Mouse (Mus musculus) lung, adult 2 months (tissue): ENCODE data around the gene Cnst. TPM values are rescaled to one million over a fixed set of nuclear protein-coding genes. Genes with fewer than 3 reads are reported as not detected.

Experiments used
- DNase-seq: peaks from one replicate; pipeline ENCODE4 v3.0.0; 2022
- H3K4me1 ChIP-seq: fragments of 200-500 bp; 2 replicates; pipeline ENCODE4 v1.6.1; 2011; ENCODE audit warnings: low read length; ENCODE audit not compliant: control insufficient read depth, insufficient read depth
- H3K4me3 ChIP-seq: fragments of 200-500 bp; replicated peaks from 2 replicates; pipeline ENCODE3; 2011; ENCODE audit warnings: low read depth, mild to moderate bottlenecking, control low read depth, low read length; ENCODE audit errors: extremely low read depth
- CTCF ChIP-seq: fragments of 200-500 bp; IDR thresholded peaks from 2 replicates; pipeline ENCODE4 v1.5.1; 2011; ENCODE audit warnings: mild to moderate bottlenecking, low read length, control low read depth; ENCODE audit not compliant: insufficient read depth
- POLR2A ChIP-seq: fragments of 200-500 bp; IDR thresholded peaks from 2 replicates; pipeline ENCODE4 v1.6.1; 2011; ENCODE audit warnings: low read depth, mild to moderate bottlenecking, control low read depth, low read length, borderline replicate concordance; ENCODE audit errors: extremely low read depth
- WGBS: fragments of 180-500 bp; shearing (Covaris S2); methylation state at CpG from one replicate; pipeline ENCODE4 v1.1.7; 2018; 5-methylcytosine and 5-hydroxymethylcytosine counted together
- polyA plus RNA-seq: library from polyadenylated mRNA; depleted of rRNA; stranded (reverse); fragments of >200 nt; gene quantifications from 2 replicates; pipeline ENCODE4 v1.2.3, GENCODE M21; 2012

Gene Cnst
- polyA plus RNA-seq, 1 experiment: 22.5 TPM

GRCm38 (mm10) chr1:179519901-179520300, 26.3 kb upstream of the Cnst start:
- no peak for DNase-seq
- WGBS: 66% methylated on average over 3 of the region's 3 CpGs
- Histone ChIP-seq H3K4me3 (no peak overlapping the region), H3K4me1 (0 out of 2 replicates have a peak, but pooled peaks cover 2% of the 10 kb centered on the region)
- no peak for TF ChIP-seq POLR2A

- no peak for TF ChIP-seq CTCF
- TF ChIP-seq POLR2A: no peak
- 88% methylated on average over 3 of the region's 3 CpGs for WGBS
- no peak for DNase-seq
- peaks cover 3% of the 10 kb centered on the region; the same call in 1 of the 2 replicates for H3K4me1 ChIP-seq
- H3K4me3 ChIP-seq: no peak overlapping the region
Measured at GRCm38 (mm10) chr1:179539054-179539453, 7.1 kb upstream of the Cnst start.

DNA sequence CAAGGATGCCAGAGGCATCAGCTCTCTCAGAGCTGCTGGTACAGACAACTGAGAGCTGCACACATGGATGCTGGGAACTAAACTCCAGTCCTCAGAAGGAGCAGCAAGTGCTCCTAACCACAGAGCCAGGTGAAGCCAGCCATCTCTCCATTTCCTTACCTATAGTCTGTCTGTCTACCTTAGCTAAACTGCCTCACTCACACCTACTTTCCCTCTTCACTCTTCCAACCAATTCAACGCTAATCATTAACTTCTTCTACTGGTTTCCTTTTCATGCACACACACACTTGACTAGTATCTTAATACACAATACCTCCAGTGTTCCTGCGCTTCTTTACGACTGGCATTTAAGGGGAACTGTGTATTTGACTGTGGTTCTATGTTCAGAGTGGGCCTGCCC, 6.3 kb upstream of the Cnst start:
- H3K4me3 ChIP-seq: no peak overlapping the region
- TF ChIP-seq CTCF (no peak), POLR2A (no peak)
- no peak for DNase-seq
- peaks cover 3% of the 10 kb centered on the region; the same call in 1 of the 2 replicates for H3K4me1 ChIP-seq
- WGBS: 75% methylated on average over 3 of the region's 3 CpGs

DNA sequence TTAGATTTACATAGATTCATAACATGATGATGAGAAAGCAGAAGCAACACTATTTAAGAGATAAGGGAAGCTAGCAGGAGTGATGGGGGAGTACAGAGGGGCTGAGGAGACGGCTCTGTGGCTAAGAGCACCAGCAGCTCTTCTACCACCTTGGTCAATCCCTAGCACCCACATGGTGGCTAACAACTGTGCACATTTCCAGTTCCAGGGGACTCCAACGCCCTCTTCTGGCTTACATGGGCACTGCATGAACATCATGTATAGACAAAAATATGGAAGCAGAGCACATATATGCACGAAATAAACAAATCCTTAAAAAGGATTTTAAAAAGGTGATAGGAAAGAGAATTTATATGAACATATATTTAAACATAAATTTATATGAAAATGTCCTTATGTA, 4.7 kb upstream of the Cnst start:
- TF ChIP-seq CTCF (0 out of 2 replicates have a peak, but pooled peaks have one; percentile 6), POLR2A (no peak)
- Histone ChIP-seq H3K4me3 (no peak overlapping the region), H3K4me1 (peaks cover 3% of the 10 kb centered on the region; the same call in 1 of the 2 replicates)
- no peak for DNase-seq
- 63% methylated on average over 3 of the region's 3 CpGs for WGBS

GRCm38 (mm10) chr1:179546551-179546917, 364 bp downstream of the Cnst start:
- TF ChIP-seq POLR2A (0 out of 2 replicates have a peak, but pooled peaks have one; percentile 31), CTCF (no peak)
- no peak for DNase-seq
- H3K4me1 ChIP-seq: peaks cover 12% of the 10 kb centered on the region
- under 1% methylated on average over 44 of the region's 44 CpGs for WGBS
- peak overlapping the region; percentile 64 for H3K4me3 ChIP-seq

DNA sequence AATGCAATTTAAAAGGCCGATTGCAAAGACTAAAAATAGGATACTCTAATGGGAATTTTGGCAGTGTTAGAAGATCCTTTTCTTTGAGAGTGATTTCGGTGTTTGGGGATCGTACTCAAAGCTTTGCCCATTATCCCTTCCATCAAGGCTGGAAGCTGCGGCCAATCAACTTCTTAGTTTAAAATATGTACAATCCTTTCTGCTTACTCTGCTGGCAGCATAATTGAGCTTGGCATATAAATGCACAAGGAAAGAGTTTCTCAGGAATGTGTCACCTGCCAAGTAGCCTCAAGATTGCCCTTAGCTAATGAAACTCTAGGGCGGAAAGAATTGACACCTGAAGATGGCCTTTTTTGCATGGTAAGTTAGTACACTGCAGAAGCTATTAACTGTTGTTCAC, 1.0 kb downstream of the Cnst start:
- 12% methylated on average over 5 of the region's 5 CpGs for WGBS

DNA sequence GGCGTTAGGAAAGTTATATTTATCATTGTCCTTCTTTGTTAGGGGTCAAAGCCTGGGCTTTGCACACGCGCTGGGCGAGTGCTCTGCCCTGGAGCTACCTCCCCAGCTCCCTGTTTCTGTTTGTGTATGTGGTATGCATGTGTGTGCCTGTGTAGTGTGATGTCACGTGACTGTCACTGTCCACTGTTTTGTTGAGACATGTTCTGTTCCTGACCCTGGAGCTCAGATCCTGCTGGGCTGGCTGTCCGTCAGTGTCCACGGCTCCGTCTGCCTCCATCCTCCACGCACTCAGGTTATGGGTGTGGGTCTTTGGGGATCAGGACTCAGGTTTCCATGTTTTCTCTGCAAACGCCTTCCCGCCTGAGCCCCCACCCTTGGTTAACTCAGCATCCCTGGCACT, 2.0 kb downstream of the Cnst start:
- TF ChIP-seq CTCF: no peak
- TF ChIP-seq POLR2A: no peak
- 69% methylated on average over 11 of the region's 11 CpGs for WGBS
- Histone ChIP-seq H3K4me3 (no peak overlapping the region), H3K4me1 (peaks cover 18% of the 10 kb centered on the region)
- no peak for DNase-seq

More for the DNA sequence above, 1.0 kb downstream of the Cnst start:
- peaks cover 14% of the 10 kb centered on the region for H3K4me1 ChIP-seq
- TF ChIP-seq POLR2A (no peak), CTCF (no peak)
- DNase-seq: no peak
- H3K4me3 ChIP-seq: peak overlapping the region; percentile 64

- TF ChIP-seq POLR2A: no peak
- TF ChIP-seq CTCF: no peak
- no peak for DNase-seq
- no peak overlapping the region for H3K4me3 ChIP-seq
- WGBS: 65% methylated on average over 5 of the region's 5 CpGs
- H3K4me1 ChIP-seq: peaks cover 24% of the 10 kb centered on the region
Measured at GRCm38 (mm10) chr1:179548996-179549752, 3.0 kb downstream of the Cnst start.

GRCm38 (mm10) chr1:179551336-179551735, 5.2 kb downstream of the Cnst start:
- peaks cover 21% of the 10 kb centered on the region for H3K4me1 ChIP-seq
- H3K4me3 ChIP-seq: no peak overlapping the region
- no peak for DNase-seq
- no peak for TF ChIP-seq POLR2A
- no peak for TF ChIP-seq CTCF
- 49% methylated on average over 3 of the region's 3 CpGs for WGBS

DNA sequence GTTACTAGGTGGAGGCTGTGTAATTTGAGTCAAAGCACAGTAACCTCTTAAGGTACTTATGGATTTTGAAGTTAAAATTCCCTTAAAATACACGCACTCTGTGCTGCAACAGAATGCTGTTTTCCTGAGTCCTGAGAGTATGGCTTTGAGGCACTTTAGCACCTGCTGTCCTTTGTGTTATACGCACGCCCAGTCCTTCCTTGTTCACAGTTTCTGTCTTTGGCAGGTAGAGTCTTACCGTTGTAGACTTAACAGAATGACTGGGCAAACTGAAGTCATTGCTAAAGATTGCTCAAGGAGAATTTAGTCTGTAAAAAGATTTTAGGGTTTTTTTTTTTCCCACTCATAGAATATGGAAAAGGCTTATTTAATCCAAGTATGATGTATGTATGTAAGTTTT, 5.8 kb downstream of the Cnst start:
- no peak for DNase-seq
- H3K4me1 ChIP-seq: peaks cover 21% of the 10 kb centered on the region
- TF ChIP-seq CTCF: no peak
- H3K4me3 ChIP-seq: no peak overlapping the region
- 73% methylated on average over 4 of the region's 4 CpGs for WGBS
